Mouse (Mus musculus): ENCODE results near the gene Lcn3.
"Not testable (repeated sequence)": the region's sequence is repeated elsewhere in the genome, so short reads cannot be mapped to it uniquely, and the experiment has no call there.

Lcn3 gene

DNA sequence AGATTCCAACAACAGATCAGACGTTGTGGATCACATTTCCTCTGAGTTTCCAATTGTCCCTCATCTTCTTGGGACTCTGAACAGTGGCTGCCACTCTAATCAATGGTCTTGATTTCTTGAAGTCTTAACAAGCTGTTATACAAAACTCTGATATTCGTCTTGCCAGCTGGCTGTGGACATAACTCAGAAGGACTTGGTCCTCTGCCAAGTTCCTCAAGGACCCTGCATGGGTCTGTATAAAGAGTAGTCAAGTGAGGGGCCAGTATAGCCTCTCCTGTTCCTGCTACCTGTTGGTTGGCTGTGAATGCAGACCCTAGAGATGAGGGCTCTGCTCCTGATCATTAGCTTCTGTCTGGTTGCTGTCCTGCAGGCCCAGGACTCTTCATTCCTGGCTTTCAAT is at the start of gene Lcn3:
Gene Lcn3, plus strand, starts transcription at position 301 of the 400 bp plus-strand sequence.
- DNase-seq (ENCODE audit: low spot score in 2 of 2): no peak

DNA sequence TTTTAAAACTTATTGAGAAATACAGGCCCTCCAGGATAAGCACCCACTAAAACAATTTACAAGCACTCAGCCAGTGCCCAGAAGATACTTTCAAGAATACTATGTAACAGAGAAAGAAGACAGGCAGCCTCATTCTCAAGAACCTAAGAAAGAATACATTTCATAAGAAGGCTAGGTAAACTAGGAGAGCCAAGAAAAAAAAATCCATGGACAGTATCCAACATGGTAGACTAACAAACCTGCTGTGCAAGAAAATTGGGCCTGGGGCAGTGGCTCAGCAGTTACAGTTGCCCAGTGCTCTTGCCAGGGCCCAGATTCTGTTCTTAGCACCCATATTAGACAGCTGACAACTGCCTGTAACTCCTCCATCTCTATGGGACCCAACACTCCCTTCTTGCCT is 48.1 kb upstream of the Lcn3 start:
- no peak for DNase-seq (ENCODE audit: low spot score in 2 of 2)

DNA sequence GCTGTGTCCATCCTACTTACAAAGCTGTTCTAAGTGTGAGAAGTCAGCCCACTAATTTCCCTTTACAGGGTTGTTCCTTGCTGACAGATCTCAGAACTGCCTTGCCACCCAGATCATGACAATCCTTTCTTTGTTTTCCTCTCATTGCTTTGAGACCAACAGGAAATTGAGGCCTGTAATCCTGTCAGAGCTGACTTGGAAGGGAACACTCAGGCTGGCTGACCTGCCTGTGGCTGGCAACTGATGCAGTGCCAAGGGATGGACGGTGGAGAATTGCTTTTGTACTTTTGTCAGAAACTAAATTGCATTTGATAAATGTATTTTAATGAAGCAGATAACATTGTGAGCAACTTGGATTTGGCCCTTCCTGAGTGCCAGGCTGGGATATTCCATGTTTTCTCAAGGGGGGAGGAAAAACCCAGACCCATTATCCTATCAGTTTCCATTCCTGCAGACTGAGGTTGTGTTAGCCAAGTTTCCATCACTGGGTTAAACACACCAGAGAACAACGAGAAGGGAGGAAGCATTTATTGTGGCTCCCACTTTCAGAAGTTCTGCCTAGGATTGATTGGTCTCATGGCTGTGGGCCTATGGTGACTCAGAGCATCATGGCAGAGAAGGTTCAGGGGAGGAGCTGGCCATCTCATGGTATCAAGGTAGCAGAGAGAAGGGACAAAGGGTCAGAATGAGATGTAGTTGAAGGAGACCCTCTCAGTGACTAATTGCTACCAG is 32.0 kb upstream of the Lcn3 start:
- DNase-seq (ENCODE audit: low spot score in 2 of 2): no peak

DNA sequence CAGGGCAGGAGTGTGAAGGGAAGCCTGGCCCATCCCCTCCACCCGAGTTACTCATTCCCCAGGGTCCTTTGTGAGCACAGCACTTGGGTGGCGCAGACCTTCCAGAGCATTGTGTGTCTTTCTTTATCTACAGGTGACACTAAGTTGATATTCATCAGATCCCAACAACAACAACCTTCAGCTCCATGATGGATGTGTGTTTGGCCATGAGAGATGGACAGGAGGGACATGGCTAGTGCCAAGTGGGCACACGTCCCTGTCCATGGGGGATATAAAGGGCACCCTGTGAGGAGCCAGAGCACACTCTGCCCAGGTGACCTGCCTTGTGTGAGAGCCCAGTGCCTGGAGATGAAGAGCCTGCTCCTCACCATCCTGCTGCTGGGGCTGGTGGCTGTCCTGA is 28.7 kb upstream of the Lcn3 start, which contains the start of gene Obp2b:
Gene Obp2b, plus strand, starts transcription at position 301 of the 400 bp plus-strand sequence.
- not testable (repeated sequence) for DNase-seq (ENCODE audit: low spot score in 2 of 2)

DNA sequence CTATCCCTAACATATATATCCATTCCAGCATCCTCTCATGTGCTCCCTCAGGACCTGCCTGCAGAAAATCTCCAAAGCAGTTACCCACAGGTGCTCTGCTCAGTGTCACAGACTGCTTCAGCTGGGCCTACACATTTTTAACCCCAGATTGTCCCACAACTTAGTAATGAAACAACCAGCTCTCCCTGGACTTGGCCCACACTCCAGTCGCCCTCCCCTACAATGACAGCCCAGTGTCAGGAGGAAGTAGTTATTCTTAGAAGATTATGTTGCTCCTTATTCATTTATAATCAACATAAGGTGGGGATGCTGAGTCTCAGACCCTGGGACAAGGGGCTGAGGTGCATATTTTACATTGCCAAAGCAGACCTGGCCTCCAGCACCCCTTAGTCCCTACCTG is 23.7 kb upstream of the Lcn3 start:
- no peak for DNase-seq (ENCODE audit: low spot score in 2 of 2)

DNA sequence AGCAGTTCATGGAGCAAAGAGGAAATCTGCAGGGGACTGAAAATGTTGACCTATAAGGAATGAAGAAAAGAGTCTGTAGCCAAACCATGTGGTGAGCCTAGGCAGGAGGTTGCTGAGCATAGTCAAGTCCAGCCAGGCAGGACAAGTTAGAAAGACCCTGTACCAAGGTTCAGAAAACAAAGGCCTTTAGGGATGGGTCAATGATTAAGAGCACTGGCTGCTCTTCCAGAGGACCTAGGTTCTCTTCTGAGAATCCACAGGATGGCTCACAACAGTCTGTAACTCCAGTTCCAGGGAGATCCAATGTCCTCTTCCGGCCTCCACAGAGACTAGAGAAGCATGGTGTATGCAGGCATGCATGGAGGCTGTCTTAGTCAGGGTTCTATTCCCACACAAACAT is 11.2 kb upstream of the Lcn3 start:
- no peak for DNase-seq (ENCODE audit: low spot score in 2 of 2)

DNA sequence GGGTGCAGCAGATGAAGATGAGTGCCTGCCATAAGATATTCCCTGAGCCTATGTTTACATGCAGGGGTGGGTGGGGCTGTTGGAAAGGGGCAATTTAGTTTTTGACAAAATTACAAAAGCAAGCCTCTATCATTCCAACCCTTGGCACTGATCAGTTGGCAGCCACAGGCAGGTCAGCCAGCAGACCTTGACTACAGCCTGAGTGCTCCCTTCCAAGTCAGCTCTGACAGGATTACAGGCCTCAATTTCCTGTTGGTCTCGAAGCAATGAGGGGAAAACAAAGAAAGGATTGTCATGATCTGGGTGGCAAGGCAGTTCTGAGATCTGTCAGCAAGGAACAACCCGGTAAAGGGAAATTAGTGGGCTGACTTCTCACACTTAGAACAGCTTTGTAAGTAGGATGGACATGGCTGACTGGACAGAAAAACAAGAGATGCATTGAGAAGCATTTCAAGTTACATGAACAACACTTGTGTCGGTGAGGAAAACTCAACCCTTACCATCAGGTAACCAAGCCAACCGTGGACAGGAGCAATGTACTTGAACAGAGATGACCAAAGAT is 7.2 kb upstream of the Lcn3 start:
- DNase-seq (ENCODE audit: low spot score in 2 of 2): no peak

DNA sequence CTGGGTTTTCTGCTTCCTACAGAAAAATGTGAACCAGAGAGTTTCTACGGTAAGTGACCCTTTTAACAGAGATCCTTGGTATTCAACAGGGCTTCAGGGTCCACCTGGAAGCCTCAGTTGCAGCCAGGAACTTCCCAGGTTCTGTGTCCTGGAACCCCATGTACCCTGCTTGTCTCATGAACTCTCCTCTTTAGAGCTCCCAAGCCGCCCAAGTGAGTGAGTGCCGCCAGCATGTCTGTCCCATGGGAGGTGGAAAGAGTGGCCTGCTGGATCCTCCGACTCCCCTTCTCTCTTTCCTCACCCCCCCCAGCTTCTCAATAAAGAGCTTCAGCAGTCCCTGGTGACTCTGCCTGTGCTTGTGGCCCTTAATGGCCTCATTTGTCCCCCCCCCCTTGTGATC is 2.4 kb downstream of the Lcn3 start:
- DNase-seq (ENCODE audit: low spot score in 2 of 2): no peak

DNA sequence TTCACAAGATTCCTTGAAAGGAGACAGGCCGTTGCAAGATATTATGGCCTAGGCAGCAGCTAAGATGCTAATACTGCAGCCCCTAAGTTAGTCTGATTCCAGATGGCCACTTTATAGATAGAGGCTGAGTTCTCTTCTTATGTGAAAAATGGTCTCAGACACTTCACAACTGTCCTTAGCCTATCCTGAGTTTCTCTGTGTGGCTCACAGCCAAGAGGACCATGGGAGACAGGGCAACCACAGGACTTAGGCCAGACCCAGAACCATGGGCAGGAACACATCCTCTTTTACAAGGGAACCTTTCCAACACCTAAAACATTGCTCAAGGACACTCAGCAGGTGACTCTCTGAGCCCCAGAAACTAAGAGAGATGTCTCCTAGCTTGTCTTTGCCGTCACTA is 8.1 kb downstream of the Lcn3 start:
- DNase-seq (ENCODE audit: low spot score in 2 of 2): no peak

DNA sequence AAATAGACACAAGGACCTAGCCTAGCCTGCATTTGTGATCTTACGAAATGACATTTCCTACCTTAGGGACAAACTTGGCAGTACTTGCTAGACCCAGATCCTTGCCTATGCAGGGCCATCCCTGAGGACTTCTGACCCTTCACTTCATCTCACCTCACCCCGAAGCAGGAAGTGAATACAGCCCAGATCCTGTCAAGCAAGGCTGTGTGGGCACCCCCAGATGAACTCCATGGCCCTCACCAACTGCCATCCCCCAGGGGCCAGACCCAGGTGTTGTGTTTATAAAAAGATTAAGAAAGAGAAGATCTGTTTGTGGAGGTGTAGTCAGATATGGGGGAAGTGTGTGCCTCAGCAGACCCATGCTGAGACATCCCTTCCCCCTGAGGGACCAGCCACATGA is 9.3 kb downstream of the Lcn3 start:
- DNase-seq (ENCODE audit: low spot score in 2 of 2): no peak

DNA sequence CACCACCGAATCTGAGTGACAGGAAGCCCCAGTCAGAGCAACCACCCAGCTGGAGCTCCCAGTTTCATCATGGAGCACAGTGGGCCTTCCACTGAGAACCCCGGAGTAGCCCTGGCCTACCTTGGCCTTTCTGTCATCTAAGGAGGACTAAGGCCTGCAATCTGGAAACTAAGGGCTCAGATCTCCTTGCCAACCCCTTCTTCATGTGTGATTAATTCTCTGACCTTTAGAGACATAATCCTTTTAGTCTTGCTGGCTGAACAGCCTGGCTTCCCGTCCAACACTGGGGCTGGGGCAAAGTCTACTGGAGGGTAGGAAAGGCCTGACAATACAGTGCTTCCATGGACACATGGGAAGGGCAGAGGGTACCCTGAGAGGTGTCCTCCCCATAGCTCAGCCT is 10.6 kb downstream of the Lcn3 start:
- no peak for DNase-seq (ENCODE audit: low spot score in 2 of 2)

DNA sequence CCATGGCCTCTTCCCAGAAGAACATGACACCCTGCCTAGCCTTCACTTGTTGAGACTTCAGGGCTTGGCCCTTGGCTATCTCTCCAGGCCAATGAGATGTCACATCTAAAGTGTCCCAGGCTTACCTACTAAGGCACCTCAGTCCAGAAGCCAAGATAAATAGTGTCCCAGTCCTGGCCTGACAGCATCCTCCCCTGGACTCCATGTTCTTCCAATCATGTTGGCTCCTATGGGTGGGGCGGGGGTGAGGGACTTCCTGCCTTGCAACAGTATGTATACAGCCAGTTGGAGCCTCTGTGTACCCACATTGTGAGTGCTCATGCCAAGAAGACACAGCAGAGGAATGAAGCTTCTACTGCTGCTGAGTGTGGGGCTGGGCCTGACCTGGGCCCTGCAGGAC is 11.3 kb downstream of the Lcn3 start, which contains the start of gene Lcn11:
Gene Lcn11, plus strand, starts transcription at position 301 of the 400 bp plus-strand sequence.
- no peak for DNase-seq (ENCODE audit: low spot score in 2 of 2)

DNA sequence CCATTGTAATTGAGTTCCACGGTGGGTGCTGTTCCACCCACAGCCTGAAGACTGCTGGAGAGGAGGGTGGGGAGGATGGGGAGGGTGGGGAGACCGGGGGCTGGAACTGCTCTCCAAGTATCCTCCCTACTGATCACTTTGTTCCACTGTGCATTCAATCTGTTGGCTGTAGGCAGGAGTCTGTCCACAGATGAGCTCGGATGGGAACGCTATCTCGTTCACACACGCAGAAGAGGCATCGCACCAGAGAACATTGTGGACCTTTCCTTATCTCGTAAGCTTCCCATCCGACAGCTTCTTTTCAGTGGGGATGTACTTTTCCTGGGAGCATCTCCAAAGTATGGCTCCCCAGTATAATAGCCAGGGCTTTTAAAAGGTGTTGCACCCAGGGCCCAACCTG is 13.7 kb downstream of the Lcn3 start:
- no peak for DNase-seq (ENCODE audit: low spot score in 2 of 2)

DNA sequence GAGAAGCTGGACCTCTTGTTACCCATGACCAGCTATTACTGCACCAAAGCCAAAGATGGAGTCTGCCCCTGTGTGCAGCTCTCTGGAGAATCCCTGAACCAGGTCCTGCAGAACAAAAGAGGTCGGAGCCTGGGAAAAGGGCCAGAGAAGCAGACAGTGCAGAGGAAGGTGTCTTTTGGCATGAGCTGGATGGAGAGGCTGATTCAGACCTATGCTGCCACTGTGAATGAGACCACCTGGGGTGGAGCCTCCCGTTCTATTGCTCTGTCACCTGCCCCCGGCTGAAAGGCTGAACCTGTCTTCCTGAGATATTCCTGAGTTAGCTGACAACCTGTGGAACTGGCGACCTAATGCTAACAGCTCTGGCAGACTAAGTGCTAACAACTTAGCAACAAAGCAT is 15.6 kb downstream of the Lcn3 start:
- DNase-seq (ENCODE audit: low spot score in 2 of 2): no peak

DNA sequence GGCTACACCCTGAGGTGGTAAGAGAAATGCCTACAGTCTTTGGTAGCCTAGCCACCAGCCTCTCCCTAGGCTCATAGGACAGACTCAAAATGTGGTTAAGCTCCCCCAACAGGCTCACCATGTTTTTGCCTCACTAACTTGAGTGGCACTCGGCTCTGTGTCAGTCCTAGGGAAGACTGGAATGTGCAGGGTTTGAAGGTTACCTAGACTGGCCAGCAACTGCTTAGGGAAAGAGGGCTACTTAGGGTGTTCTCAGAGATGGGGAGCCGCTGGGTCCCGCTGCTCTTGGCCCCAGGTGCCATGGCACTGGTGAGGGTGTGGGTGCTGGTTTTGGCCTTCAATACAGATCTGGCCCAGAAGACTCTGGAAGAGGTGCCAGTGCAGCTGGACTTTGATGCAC is 16.6 kb downstream of the Lcn3 start, which contains the start of gene Gm13539:
Gene Gm13539, plus strand, starts transcription at position 301 of the 400 bp plus-strand sequence.
- no peak for DNase-seq (ENCODE audit: low spot score in 2 of 2)

DNA sequence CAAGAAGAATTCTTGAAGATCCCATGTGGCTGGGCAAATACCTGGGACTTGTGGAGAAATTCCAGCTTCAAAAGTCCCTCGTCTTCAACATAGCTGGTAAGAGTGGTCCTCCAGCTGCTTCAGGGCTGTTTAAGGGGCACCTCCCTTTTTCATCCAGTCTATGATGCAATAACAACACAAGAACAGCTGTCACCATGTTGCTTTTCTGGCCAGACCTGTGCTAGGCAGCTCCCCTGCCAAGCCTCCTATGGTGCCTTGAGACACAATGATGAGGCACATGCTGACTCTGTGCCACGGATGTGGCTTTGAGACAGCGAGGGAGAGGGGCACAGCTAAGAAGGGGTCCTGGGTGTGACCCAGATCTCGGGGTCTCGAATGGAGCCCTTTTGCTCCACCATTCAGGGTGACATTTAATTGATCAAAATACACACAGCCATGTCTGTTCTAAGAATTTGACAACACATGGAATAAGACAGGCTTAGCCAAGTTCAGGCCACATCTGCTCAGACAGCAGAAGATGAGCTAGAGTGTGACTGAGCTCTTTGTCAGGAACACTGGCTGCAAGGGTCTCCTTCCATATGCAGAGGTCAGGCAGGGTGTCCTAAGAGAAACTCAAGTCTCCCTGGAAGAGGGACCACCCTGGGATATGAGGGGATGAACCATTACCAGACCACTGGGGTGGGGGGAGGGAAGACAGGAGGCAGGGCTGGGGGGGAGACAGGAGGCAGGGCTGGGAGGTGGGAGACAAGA is 20.4 kb downstream of the Lcn3 start:
- DNase-seq (ENCODE audit: low spot score in 2 of 2): no peak

DNA sequence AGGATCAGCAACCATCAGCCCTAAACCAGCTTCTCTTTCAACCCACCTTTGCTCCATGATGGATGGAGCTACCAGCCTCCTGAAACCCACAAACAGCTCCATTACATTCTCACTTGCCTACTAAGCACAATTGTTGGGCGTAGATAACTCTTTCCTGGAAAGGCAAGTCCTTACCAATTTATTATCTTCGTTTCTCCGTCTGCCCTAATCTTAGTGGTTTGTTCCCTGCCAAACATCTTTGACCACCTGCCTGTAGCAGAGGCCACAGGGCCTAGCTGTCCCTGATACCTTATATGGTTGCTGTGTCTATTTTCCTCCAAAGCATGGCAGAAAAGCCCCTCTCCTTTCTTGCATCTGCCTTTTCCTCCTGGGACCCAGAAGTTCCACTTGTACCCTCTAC is 23.7 kb downstream of the Lcn3 start:
- no peak for DNase-seq (ENCODE audit: low spot score in 2 of 2)

DNA sequence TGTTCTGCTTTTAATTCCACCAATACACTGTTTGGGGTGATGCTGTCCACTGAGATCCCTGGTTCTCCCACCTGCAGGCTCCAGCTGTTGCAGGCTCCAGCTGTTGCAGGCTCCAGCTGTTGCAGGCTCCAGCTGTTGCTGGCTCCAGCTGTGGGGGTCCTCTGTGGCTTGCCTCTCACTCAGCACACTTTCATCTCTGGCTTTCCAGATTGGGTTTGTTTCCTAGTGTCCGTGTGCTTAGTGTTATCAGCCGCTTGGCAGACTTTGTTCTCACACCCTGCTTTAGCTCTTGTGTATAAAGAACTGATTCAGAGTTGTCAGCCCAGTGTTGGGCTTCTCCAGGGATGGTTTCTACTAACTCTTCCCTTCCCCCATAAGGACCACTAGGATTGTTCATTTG is 32.3 kb downstream of the Lcn3 start:
- DNase-seq (ENCODE audit: low spot score in 2 of 2): no peak

DNA sequence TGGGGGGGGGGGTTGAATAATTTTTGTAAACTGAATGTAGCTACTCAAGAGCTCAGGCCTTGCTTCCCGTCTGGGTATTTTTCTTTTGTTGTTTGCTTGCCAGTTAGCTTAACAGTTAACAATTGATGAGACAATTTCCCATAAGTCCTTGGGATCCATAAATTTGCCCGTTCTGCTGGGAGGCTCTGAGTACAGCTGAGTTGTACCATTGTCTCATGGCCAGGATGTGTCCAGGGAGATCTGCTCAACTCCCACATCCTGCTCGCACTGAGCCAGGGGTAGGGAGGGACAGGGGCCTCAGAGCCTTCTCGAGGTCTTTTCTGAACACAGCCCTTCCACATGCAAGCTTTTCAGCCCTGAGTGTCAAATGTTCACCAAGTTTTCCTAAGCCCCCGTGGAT is 32.7 kb downstream of the Lcn3 start:
- DNase-seq (ENCODE audit: low spot score in 2 of 2): no peak

DNA sequence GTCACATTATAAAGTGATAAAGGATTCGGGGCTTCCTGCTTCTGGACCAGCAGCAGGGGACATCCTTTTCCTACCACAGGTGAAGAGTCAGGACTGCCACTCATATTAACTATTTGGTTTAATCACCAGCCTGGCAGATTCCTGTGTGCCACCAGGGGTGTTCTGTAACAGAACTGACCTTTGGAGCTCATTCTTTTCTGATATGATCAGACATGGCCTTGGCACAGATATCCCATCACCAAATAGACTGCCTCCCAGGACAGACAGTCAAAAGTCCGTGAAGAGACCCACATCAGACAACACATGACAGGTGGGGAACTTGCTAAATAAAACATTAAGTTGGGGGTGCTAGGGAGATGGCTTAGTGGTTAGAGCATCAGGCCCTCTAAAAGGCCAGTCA is 46.3 kb downstream of the Lcn3 start:
- no peak for DNase-seq (ENCODE audit: low spot score in 2 of 2)

DNA sequence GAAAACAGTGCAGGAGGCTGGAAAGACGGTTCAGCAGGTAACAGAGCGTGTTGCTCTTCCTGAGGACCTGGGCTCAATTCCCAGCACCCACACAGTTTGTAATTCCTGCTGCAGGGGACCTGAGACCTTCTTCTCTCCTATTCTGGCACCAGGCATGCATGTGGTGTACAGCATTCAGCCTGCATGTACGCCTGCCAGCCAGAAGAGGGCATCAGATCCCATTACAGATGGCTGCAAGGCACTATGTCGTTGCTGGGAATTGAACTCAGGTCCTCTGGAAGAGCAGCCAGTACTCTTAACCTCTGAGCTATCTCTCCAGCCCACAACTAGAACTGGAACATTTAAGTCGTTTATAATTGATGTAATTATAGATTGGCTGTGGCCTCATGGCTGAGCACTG is 48.0 kb downstream of the Lcn3 start:
- DNase-seq (ENCODE audit: low spot score in 2 of 2): no peak

DNA sequence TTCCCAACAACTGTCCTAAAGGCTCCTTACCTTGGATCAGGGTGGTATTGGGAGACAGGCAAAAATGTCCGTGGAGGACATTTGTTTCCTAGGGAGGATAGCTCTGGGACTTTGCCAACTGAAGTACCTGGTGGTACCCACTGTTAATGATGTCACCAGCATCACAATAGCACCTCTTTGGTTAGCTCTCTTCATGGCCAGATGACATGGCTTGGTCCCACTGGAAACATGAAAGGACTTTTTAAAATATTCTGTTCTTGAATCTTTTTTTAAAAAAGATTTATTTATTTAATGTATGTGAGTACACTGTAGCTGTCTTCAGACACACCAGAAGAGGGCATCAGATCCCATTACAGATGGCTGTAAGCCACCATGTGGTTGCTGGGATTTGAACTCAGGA is 50.4 kb downstream of the Lcn3 start, which contains the start of gene Glt6d1:
Gene Glt6d1, minus strand, starts transcription at position 101 of the 400 bp plus-strand sequence.
- DNase-seq (ENCODE audit: low spot score in 2 of 2): not testable (repeated sequence)
